Mouse (Mus musculus) midbrain, embryonic 10.5 days (tissue): ENCODE results near the gene Tas2r129. TPM values are rescaled to one million over a fixed set of nuclear protein-coding genes. Genes with fewer than 3 reads are reported as not detected.
"Not testable (repeated sequence)": the region's sequence is repeated elsewhere in the genome, so short reads cannot be mapped to it uniquely, and the experiment has no call there.

Source experiments
- DNase-seq: peaks from one replicate; pipeline ENCODE4 v3.0.0-alpha.2; 2017; ENCODE audit warnings: low spot score
- H3K27ac ChIP-seq: fragments of 300-500 bp; sonication (generic); replicated peaks from 2 replicates; pipeline ENCODE4 v1.5.1; 2016; ENCODE audit warnings: mild to moderate bottlenecking
- H3K27me3 ChIP-seq: fragments of 300-500 bp; sonication (generic); 2 replicates; pipeline ENCODE4 v1.6.1; 2016; ENCODE audit warnings: low read depth, mild to moderate bottlenecking; ENCODE audit not compliant: poor library complexity, severe bottlenecking
- H3K36me3 ChIP-seq: fragments of 300-500 bp; sonication (generic); 2 replicates; pipeline ENCODE4 v1.6.1; 2016; ENCODE audit warnings: mild to moderate bottlenecking, moderate library complexity
- H3K4me1 ChIP-seq: fragments of 300-500 bp; sonication (generic); 2 replicates; pipeline ENCODE4 v1.6.1; 2016
- H3K4me3 ChIP-seq: fragments of 300-500 bp; sonication (generic); 2 replicates; pipeline ENCODE4 v1.5.1; 2016; ENCODE audit warnings: mild to moderate bottlenecking, moderate library complexity
- H3K9me3 ChIP-seq: fragments of 300-500 bp; sonication (generic); replicated peaks from 2 replicates; pipeline ENCODE4 v1.6.1; 2016; ENCODE audit warnings: mild to moderate bottlenecking
- WGBS: fragments of 180-500 bp; shearing (Covaris S2); methylation state at CpG from one replicate; pipeline ENCODE4 v1.1.7; 2016; 5-methylcytosine and 5-hydroxymethylcytosine counted together
- polyA plus RNA-seq: library from polyadenylated mRNA; unstranded; fragments of >200 nt; fragmentation: Nextera tagmentation; extraction: Ambion mirVana; gene quantifications from 2 replicates; pipeline ENCODE4 v1.2.1, GENCODE M21; 2016

Tas2r129 gene
- polyA plus RNA-seq: not detected in 2 replicates

DNA sequence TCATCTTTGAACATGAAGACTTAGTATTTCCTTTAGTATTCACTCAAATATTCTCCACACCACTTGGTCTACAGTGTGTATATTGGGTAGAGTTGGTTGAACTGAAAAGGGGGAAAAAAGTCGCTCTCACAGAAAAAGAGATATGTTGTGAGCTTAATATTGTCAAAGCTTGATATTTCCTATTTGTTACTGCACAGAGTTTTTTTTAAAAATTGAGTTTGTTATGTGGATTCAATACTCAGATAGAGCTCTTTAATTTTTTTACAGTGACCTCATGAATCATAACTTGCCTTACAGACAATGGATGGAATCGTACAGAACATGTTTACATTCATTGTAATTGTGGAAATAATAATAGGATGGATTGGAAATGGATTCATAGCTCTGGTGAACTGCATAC is at the start of gene Tas2r129:
TSS of gene Tas2r129 (plus strand) at position 301 of the 400 bp plus-strand sequence.
- 88% methylated on average over 2 of the region's 2 CpGs for WGBS

DNA sequence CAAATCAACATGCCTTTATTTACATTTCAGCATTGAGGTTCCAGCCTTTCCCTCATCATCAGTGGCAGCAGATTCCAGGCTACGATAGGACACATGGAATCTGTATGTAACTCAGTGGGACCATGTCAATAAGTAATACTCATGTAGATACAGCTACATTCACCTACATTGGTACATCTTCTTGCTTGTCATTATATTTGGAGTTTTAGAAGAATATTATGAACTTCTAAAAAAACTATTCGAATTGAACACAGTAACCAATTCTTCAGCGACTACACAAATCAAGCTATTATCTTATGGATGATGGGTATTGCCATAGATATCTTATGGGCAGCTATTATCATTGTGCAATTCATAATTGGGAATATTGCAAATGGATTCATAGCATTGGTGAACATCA is 41.6 kb upstream of the Tas2r129 start, which contains the start of gene Tas2r125:
TSS of gene Tas2r125 (plus strand) at position 301 of the 400 bp plus-strand sequence.
- Histone ChIP-seq H3K27ac (no peak within 1 kb of the TSS), H3K4me1 (no peaks in the 10 kb centered on the region), H3K4me3 (no peak within 1 kb of the TSS), H3K36me3 (no peaks in the 10 kb centered on the region), H3K9me3 (no peaks in the 10 kb centered on the region), H3K27me3 (no peaks in the 10 kb centered on the region)
- 84% methylated on average over 3 of the region's 3 CpGs for WGBS
- DNase-seq: no peak

More for the DNA sequence above, at the start of gene Tas2r129:
- no peak within 1 kb of the TSS for H3K27ac ChIP-seq
- DNase-seq: no peak
- no peak within 1 kb of the TSS for H3K4me3 ChIP-seq
- no peaks in the 10 kb centered on the region for H3K9me3 ChIP-seq
- no peaks in the 10 kb centered on the region for H3K27me3 ChIP-seq
- H3K36me3 ChIP-seq: no peaks in the 10 kb centered on the region
- no peaks in the 10 kb centered on the region for H3K4me1 ChIP-seq

DNA sequence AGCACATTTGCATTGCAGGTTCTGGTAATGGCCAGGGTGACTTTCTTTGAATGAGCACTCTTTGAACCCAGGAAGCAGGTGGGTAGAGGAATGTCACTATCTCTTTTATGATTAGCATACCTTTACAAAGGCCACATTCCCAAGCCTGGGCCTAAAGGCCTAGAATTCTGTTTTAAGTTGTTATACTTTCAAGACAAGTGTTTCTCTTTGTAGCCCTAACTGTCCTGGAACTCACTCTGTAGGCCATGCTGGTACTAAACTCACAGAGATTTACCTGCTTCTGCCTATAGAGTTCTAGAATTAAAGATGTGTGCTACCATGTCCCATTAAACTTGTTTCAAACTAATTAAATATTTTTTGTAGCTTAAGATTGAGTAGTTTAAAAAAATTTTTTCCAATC is 9.5 kb upstream of the Tas2r129 start:
- H3K36me3 ChIP-seq, H3K4me1 ChIP-seq, DNase-seq, H3K27ac ChIP-seq, H3K4me3 ChIP-seq, H3K9me3 ChIP-seq, H3K27me3 ChIP-seq: not testable (repeated sequence)

DNA sequence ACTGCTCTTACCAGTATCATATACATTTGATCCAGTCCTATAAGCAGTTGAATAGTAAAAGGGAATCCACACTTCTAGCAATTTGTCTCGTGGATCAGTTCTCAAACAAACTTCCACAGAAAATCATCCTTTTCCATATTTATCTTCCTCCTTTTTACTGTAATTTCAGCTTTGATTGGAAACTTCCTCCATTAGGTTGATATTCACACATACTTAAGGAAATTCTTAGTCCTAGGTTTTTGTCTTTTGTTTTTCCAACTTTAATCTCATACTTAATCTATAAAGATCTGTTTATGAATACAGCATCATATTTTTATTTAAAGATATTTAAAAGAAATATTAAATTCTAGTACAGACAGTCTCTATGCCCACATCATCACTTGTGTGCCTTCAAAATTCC is 6.9 kb downstream of the Tas2r129 start, which contains the start of gene Tas2r131:
TSS of gene Tas2r131 (minus strand) at position 101 of the 400 bp plus-strand sequence.
- Histone ChIP-seq H3K9me3 (no peaks in the 10 kb centered on the region), H3K4me1 (no peaks in the 10 kb centered on the region), H3K27me3 (no peaks in the 10 kb centered on the region), H3K27ac (no peak within 1 kb of the TSS), H3K4me3 (no peak within 1 kb of the TSS), H3K36me3 (no peaks in the 10 kb centered on the region)
- WGBS: 76% methylated on average over 1 of the region's 1 CpGs
- DNase-seq: no peak

DNA sequence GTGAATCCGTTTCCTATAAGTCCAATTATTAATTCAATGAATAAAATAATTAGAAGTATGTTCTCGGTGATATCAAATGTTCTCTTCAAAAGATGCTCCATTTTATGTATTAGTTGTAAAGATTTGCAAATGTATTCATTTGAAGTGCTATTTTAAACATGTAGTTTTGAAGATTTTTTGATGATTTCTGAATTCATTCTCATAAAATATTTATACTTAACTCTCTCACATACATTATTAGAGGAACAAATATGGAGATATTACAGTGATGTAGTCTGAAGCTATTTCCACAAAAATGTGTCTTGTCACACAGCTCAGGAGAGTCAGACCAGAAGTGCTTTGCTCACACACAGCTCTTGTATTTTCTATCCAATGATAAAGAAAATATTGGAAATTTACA is 30.0 kb downstream of the Tas2r129 start, which contains the start of gene Tas2r109:
TSS of gene Tas2r109 (minus strand) at position 101 of the 400 bp plus-strand sequence.
- H3K27me3 ChIP-seq: no peaks in the 10 kb centered on the region
- 84% methylated on average over 2 of the region's 2 CpGs for WGBS
- no peaks in the 10 kb centered on the region for H3K9me3 ChIP-seq
- H3K4me3 ChIP-seq: no peak within 1 kb of the TSS
- H3K36me3 ChIP-seq: no peaks in the 10 kb centered on the region
- H3K4me1 ChIP-seq: no peaks in the 10 kb centered on the region
- DNase-seq: no peak
- H3K27ac ChIP-seq: no peak within 1 kb of the TSS

Other genes with a start within 250 kb of the Tas2r129 start
- gene Tas2r122, start 239.2 kb upstream of the Tas2r129 start, polyA plus RNA-seq: not detected in 2 replicates
- gene Tas2r115, start 213.1 kb upstream of the Tas2r129 start, polyA plus RNA-seq: not detected in 2 replicates
- not detected in 2 replicates for gene Tas2r124, start 196.4 kb upstream of the Tas2r129 start, polyA plus RNA-seq
- not detected in 2 replicates for gene Tas2r102, start 189.0 kb upstream of the Tas2r129 start, polyA plus RNA-seq
- gene Tas2r136, start 172.9 kb upstream of the Tas2r129 start, polyA plus RNA-seq: not detected in 2 replicates
- not detected in 2 replicates for gene Tas2r117, start 148.3 kb upstream of the Tas2r129 start, polyA plus RNA-seq
- not detected in 2 replicates for gene Tas2r123, start 104.0 kb upstream of the Tas2r129 start, polyA plus RNA-seq
- not detected in 2 replicates for gene Tas2r116, start 95.7 kb upstream of the Tas2r129 start, polyA plus RNA-seq
- not detected in 2 replicates for gene Tas2r110, start 83.1 kb upstream of the Tas2r129 start, polyA plus RNA-seq
- not detected in 2 replicates for gene Tas2r113, start 58.1 kb upstream of the Tas2r129 start, polyA plus RNA-seq
- not detected in 2 replicates for gene Tas2r125, start 41.5 kb upstream of the Tas2r129 start, polyA plus RNA-seq
- not detected in 2 replicates for gene Tas2r131, start 6.8 kb downstream of the Tas2r129 start, polyA plus RNA-seq
- gene Tas2r109, start 29.9 kb downstream of the Tas2r129 start, polyA plus RNA-seq: not detected in 2 replicates
- not detected in 2 replicates for gene Tas2r103, start 86.0 kb downstream of the Tas2r129 start, polyA plus RNA-seq
- gene Tas2r140, start 104.7 kb downstream of the Tas2r129 start, polyA plus RNA-seq: not detected in 2 replicates
- 71.8 and 84.5 TPM in 2 replicates for gene Smim10l1, start 153.8 kb downstream of the Tas2r129 start, polyA plus RNA-seq